Mouse (Mus musculus): ENCODE data around the gene Smap2. TPM values are rescaled to one million over a fixed set of nuclear protein-coding genes. Genes with fewer than 3 reads are reported as not detected.
A peak's percentile ranks its signal among the peaks of the same experiment; 100 is the strongest.

The Smap2 gene
- total RNA-seq, 2 experiments from 2014 or later, result 14.5 to 15.9 TPM

DNA sequence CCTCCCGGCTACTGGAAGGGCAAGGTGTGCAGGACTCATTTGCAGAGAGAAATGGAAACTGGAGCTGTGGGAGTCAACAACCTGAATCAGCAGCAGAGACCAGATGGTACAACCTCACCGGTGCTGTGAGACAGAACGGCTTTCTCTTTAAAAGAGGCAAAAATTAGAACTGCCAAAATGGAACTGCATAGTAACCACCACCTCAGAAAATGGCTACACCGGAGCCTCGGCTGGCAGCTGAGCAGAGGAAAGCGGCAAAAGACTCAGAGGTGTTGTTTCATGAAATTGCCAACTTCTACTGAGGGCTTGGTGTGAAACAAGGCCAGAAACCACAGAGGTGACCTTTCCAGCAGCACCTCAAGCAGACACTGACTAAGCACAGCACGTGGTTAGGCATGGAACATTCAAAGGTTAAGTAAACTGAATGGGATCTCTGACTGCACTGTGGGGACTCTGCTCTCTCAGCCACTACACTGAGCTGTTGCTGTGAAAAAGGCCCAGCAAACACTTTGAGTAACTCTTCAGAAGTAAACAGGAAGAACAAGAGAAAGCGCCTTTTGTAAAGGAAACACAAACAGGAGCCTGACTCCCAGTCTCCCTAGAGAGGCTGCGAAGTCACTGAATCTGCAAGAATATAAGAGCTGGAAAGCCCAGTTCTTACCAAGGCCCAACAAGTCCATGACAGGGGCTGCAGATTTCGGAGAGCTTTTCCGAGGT is 42.2 kb downstream of the Smap2 start:
- DNase-seq, result no peak

GRCm38 (mm10) chr4:120971842-120972241 is 45.2 kb downstream of the Smap2 start:
- DNase-seq, result no peak

GRCm38 (mm10) chr4:120969382-120970146 is 47.5 kb downstream of the Smap2 start:
- no peak for DNase-seq

- no peak for DNase-seq
Measured at GRCm38 (mm10) chr4:120968486-120968885, 48.6 kb downstream of the Smap2 start.

GRCm38 (mm10) chr4:120955586-120955985 is 61.5 kb downstream of the Smap2 start:
- no peak for DNase-seq

DNA sequence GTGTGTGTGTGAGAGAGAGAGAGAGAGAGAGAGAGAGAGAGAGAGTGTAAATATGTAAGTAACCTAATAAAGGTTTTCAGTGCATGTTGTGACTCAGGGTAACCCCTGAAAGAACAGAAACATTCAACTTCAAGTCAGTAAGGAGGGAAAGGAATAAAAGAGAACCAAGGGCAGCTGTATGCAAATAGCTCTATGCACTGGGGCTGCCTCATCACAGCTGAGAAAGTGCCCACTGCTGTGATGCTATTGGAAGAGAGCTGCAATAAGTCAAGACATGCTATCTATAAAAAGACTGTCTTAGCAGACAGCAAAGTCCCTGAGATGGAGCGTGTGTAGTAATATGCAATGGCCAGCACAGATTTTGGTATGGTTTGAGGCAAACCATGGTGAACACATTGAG is 63.4 kb downstream of the Smap2 start:
- DNase-seq, result no peak

DNA sequence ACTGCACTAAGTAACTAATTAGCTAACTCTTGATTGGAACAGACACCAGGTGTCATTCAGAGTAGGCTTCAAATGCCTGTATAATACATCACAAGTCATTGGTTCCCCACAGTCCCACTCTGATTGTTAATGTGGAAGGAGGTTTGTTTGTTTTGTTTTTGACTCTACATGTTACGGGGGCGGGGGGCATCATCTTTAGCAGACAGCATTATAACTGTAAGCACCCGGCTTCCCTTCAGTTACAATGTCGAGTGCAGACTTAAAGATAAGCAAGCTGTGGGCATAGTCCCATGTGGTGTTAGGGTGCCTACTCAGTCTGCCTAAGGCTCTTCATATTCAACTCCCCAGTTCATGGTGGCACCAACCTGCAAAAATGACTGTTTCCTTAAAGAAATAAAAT is 64.0 kb downstream of the Smap2 start:
- DNase-seq, result no peak

- no peak for DNase-seq
Measured at GRCm38 (mm10) chr4:120952163-120952562, 64.9 kb downstream of the Smap2 start.

DNA sequence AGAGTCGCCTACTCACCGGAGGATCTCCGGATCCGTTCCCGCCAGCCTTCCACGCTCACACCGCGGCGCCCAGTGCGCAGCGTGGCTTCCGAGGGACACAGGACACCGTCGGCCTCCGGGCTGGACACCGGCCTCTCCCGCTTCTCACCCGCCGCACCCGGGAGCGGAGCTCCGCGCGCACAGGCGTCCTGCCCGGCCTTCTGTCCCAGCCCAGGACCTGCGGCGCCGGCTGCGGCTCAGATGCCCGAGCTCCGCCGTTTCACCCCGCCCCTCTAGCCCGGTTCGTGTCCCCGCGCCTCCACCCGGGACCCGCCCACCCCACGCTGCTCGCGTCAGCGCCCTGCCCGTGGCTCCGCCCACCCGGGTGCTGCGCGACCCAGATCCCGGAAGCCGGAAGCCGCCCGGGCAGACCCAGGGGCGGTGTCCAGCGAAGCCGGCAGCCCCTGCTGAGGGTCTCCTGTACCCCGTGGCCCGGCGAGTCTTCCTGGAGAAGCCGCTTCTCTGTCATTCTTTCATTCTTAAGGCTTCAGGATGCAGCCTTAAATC is 65.5 kb downstream of the Smap2 start, which contains the start of gene Zfp69:
Gene Zfp69, minus strand, starts transcription at position 272 of the 546 bp plus-strand sequence.
- peak; percentile 94 for DNase-seq

GRCm38 (mm10) chr4:120950763-120951427 is 66.2 kb downstream of the Smap2 start:
- DNase-seq, result no peak

DNA sequence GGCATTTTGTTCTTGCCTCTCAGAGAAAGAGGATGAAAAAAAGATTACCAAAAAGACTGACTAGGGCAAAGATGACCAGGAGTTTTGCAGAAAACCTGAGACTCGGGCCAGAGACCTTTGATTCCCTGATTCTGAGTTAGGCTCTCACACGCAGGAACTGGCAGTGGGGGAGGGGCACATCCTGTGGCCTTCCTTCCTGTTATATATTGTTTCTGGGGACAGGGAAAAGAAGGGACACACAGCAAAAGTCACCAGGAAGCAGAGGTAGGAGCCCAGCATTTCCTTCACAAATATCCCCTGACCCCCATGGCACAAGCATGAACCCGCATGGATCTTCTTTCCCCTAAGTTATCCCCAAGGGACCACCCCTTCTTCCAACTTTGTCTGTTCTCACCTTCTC is 68.1 kb downstream of the Smap2 start:
- DNase-seq, result peak; percentile 8

- no peak for DNase-seq
Measured at GRCm38 (mm10) chr4:120935006-120935405, 82.0 kb downstream of the Smap2 start.

GRCm38 (mm10) chr4:120930736-120931135 is 86.3 kb downstream of the Smap2 start:
- no peak for DNase-seq

DNA sequence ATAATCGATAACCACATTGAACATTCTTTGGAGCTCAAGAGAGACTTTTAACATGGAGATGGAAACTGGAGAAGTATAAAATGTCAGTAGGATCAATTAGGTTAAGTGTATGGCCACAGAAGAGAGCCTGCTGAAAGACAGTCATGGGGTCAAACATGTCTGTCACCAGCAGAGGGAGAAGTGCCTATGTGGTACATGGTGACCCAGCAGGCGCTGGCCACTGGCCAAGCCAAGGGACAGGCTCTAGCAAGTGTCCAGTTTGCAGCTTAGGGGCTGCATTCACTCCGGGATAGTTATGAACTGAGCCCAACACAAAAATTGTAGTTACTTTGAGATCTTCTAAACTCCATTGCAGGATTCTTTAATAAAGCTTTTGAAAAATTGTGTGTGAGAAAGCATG is 88.4 kb downstream of the Smap2 start:
- no peak for DNase-seq

- peak; percentile 13 for DNase-seq
Measured at GRCm38 (mm10) chr4:120925386-120925785, 91.7 kb downstream of the Smap2 start.

- DNase-seq, result peak; percentile 90
Measured at GRCm38 (mm10) chr4:120924554-120925299, 92.3 kb downstream of the Smap2 start, which contains the start of gene Exo5. Gene Exo5, minus strand, starts transcription at chr4:120925017.

DNA sequence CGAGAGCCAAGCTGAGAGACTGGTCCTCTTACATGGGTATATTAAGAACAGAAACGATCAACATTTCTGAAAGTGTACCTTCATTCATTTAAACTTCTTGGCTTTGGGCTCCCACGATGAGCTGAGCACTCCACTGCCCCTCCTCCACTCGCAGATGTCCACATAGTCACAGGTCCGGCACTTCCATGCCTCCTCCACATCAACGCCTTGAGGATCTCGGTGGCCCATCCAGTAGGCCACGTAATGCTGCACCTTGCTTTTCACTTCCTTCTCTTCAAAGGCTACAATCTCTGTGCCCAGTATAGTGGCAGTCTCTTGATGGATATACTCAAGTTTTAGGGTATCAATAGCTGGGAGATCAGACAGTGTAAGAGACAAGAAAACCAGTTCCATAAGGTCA is 95.6 kb downstream of the Smap2 start:
- DNase-seq, result no peak
